Mouse (Mus musculus) WW6 (cell line): ENCODE measurements around the gene Nphs2.
"Not testable (repeated sequence)": the region's sequence is repeated elsewhere in the genome, so short reads cannot be mapped to it uniquely, and the experiment has no call there.

Experiments
- DNase-seq: peaks from one replicate; pipeline ENCODE4 v3.0.0-alpha.2; 2013; ENCODE audit warnings: low read depth, low spot score

Nphs2 gene

GRCm38 (mm10) chr1:156310630-156311029 is at the start of gene Nphs2:
TSS of gene Nphs2 (plus strand) at chr1:156310727.
- DNase-seq: no peak

- no peak for DNase-seq
Observed at GRCm38 (mm10) chr1:156263352-156263751, 47.2 kb upstream of the Nphs2 start.

- no peak for DNase-seq
Observed at GRCm38 (mm10) chr1:156263946-156264345, 46.6 kb upstream of the Nphs2 start.

- not testable (repeated sequence) for DNase-seq
Observed at GRCm38 (mm10) chr1:156268546-156268945, 42.0 kb upstream of the Nphs2 start.

- DNase-seq: no peak
Observed at GRCm38 (mm10) chr1:156270471-156270870, 40.1 kb upstream of the Nphs2 start.

- DNase-seq: no peak
Observed at GRCm38 (mm10) chr1:156271654-156272053, 38.9 kb upstream of the Nphs2 start.

- no peak for DNase-seq
Observed at GRCm38 (mm10) chr1:156273647-156274046, 36.9 kb upstream of the Nphs2 start.

GRCm38 (mm10) chr1:156280131-156280530 is 30.4 kb upstream of the Nphs2 start:
- DNase-seq: no peak

GRCm38 (mm10) chr1:156284207-156284606 is 26.3 kb upstream of the Nphs2 start:
- no peak for DNase-seq

GRCm38 (mm10) chr1:156284851-156285540 is 25.5 kb upstream of the Nphs2 start:
- DNase-seq: no peak

GRCm38 (mm10) chr1:156285541-156285896 is 25.0 kb upstream of the Nphs2 start:
- DNase-seq: no peak

GRCm38 (mm10) chr1:156288556-156289221 is 21.8 kb upstream of the Nphs2 start:
- no peak for DNase-seq

- DNase-seq: not testable (repeated sequence)
Observed at GRCm38 (mm10) chr1:156289222-156289587, 21.3 kb upstream of the Nphs2 start.

- DNase-seq: no peak
Observed at GRCm38 (mm10) chr1:156290016-156290415, 20.5 kb upstream of the Nphs2 start.

GRCm38 (mm10) chr1:156302911-156303749 is 7.4 kb upstream of the Nphs2 start, which contains the start of gene Tdrd5:
TSS of gene Tdrd5 (minus strand) at chr1:156303664.
- DNase-seq: no peak

GRCm38 (mm10) chr1:156308595-156308994 is 1.9 kb upstream of the Nphs2 start:
- no peak for DNase-seq

GRCm38 (mm10) chr1:156323126-156323525 is 12.6 kb downstream of the Nphs2 start:
- no peak for DNase-seq

GRCm38 (mm10) chr1:156340847-156341246 is 30.3 kb downstream of the Nphs2 start:
- no peak for DNase-seq

- DNase-seq: no peak
Observed at GRCm38 (mm10) chr1:156344433-156344832, 33.9 kb downstream of the Nphs2 start.

- DNase-seq: no peak
Observed at GRCm38 (mm10) chr1:156345633-156346032, 35.1 kb downstream of the Nphs2 start.

- DNase-seq: no peak
Observed at GRCm38 (mm10) chr1:156349031-156349430, 38.5 kb downstream of the Nphs2 start.

GRCm38 (mm10) chr1:156350441-156350840 is 39.9 kb downstream of the Nphs2 start:
- DNase-seq: no peak
